Mouse (Mus musculus) megakaryocyte, embryonic 14.5 days (primary cell): Measurements from ENCODE around the gene Ilf2.

ENCODE experiments used
- FLI1 ChIP-seq: IDR thresholded peaks from 2 replicates; pipeline ENCODE4 v1.6.1; 2012; ENCODE audit warnings: low read length, inconsistent platforms, mixed read lengths
- GATA1 ChIP-seq: IDR thresholded peaks from 3 replicates; pipeline ENCODE4 v1.6.1; 2012; ENCODE audit warnings: mixed read lengths, low read length, inconsistent platforms, borderline replicate concordance

GRCm38 (mm10) chr3:90475831-90476611 is at the start of gene Ilf2:
- TF ChIP-seq GATA1 (no peak), FLI1 (no peak)
